Mouse (Mus musculus): ENCODE data around the gene Ccdc158. TPM values are rescaled to one million over a fixed set of nuclear protein-coding genes. Genes with fewer than 3 reads are reported as not detected.

Gene Ccdc158
- polyA plus RNA-seq, 1 experiment from 2014 or later = 0.63 TPM

- Histone ChIP-seq H3K9me3 (replicated peaks; ENCODE audit: control insufficient read depth, low read length, poor library complexity, severe bottlenecking) (no peaks in the 10 kb centered on the region), H3K4me1 (ENCODE audit: control insufficient read depth, insufficient read depth, low read length) (no peaks in the 10 kb centered on the region), H3K9ac (ENCODE audit: low read depth, low read length) (no peak overlapping the region), H3K4me2 (ENCODE audit: low read length) (no peak overlapping the region), H3K36me3 (ENCODE audit: control insufficient read depth, insufficient read depth, low read length) (no peaks in the 10 kb centered on the region), H3K4me3 (ENCODE audit: low read depth, low read length) (no peak overlapping the region), H3K27me3 (ENCODE audit: control insufficient read depth, insufficient read depth, low read depth, low read length) (no peaks in the 10 kb centered on the region), H3K27ac (ENCODE audit: low read length) (no peak overlapping the region)
- 69% methylated on average over 5 of the region's 5 CpGs for WGBS
- ATAC-seq = no peak
These were observed 36.7 kb upstream of the Ccdc158 start for GRCm38 (mm10) chr5:92711666-92712290.

DNA sequence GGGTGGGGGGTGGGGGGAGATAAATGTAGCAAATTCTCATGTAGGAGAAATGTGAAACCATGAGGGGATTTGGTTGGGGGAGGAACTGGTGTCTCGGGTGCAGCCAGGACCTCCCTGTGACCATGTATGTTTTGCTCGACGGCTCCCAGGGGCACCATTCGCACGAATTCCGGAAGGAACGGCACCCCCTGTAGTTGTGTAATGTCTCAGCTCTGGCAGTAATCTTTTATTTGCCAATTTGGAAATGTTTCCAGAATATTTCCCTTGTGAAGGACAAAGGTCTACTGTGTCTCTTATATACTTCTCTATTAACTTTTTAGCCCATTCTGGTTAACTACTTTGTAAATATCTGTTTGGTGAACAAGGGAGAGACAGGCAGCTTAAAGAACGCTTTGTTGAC lies 35.7 kb upstream of the Ccdc158 start:
- no peaks in the 10 kb centered on the region for H3K36me3 ChIP-seq (ENCODE audit: control insufficient read depth, insufficient read depth, low read length)
- H3K4me2 ChIP-seq (ENCODE audit: low read length) = no peak overlapping the region
- no peak overlapping the region for H3K27ac ChIP-seq (ENCODE audit: low read length)
- H3K9me3 ChIP-seq (replicated peaks; ENCODE audit: control insufficient read depth, low read length, poor library complexity, severe bottlenecking) = no peaks in the 10 kb centered on the region
- no peaks in the 10 kb centered on the region for H3K27me3 ChIP-seq (ENCODE audit: control insufficient read depth, insufficient read depth, low read depth, low read length)
- H3K4me3 ChIP-seq (ENCODE audit: low read depth, low read length) = no peak overlapping the region
- H3K4me1 ChIP-seq (ENCODE audit: control insufficient read depth, insufficient read depth, low read length) = no peaks in the 10 kb centered on the region
- WGBS = 78% methylated on average over 8 of the region's 8 CpGs
- ATAC-seq = no peak
- no peak overlapping the region for H3K9ac ChIP-seq (ENCODE audit: low read depth, low read length)

- no peak for ATAC-seq
- H3K9me3 ChIP-seq (replicated peaks; ENCODE audit: control insufficient read depth, low read length, poor library complexity, severe bottlenecking) = no peaks in the 10 kb centered on the region
- no peaks in the 10 kb centered on the region for H3K4me1 ChIP-seq (ENCODE audit: control insufficient read depth, insufficient read depth, low read length)
- no peak overlapping the region for H3K9ac ChIP-seq (ENCODE audit: low read depth, low read length)
- no peaks in the 10 kb centered on the region for H3K27me3 ChIP-seq (ENCODE audit: control insufficient read depth, insufficient read depth, low read depth, low read length)
- 7% methylated on average over 7 of the region's 7 CpGs for WGBS
- no peak overlapping the region for H3K27ac ChIP-seq (ENCODE audit: low read length)
- no peak overlapping the region for H3K4me2 ChIP-seq (ENCODE audit: low read length)
- H3K36me3 ChIP-seq (ENCODE audit: control insufficient read depth, insufficient read depth, low read length) = no peaks in the 10 kb centered on the region
- H3K4me3 ChIP-seq (ENCODE audit: low read depth, low read length) = no peak overlapping the region
These were observed 32.9 kb upstream of the Ccdc158 start for GRCm38 (mm10) chr5:92707921-92708491.

- no peak overlapping the region for H3K27ac ChIP-seq (ENCODE audit: low read length)
- 84% methylated on average over 8 of the region's 8 CpGs for WGBS
These were observed 28.6 kb upstream of the Ccdc158 start for GRCm38 (mm10) chr5:92703671-92704070.

DNA sequence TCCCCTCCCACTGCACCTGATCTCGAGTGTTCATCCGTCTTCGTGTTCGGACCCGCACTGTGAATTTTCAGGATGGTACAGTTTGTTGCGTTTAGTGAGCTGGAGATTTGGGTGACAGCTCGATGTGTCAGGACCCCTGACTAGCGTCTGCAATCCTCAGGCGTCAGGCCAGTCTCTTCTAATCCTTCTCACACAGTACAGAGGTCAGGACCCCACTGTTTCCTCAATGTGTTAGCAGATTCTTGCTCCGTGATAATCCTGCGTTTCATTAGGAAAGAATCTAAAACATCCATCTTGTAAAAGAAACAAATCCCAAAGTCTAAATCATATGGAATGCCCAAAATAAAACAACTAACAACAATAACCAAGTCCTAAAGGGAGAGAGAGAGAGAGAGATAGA lies 26.7 kb upstream of the Ccdc158 start:
- Histone ChIP-seq H3K36me3 (ENCODE audit: control insufficient read depth, insufficient read depth, low read length) (no peaks in the 10 kb centered on the region), H3K9me3 (replicated peaks; ENCODE audit: control insufficient read depth, low read length, poor library complexity, severe bottlenecking) (no peaks in the 10 kb centered on the region), H3K4me3 (ENCODE audit: low read depth, low read length) (no peak overlapping the region), H3K27me3 (ENCODE audit: control insufficient read depth, insufficient read depth, low read depth, low read length) (no peaks in the 10 kb centered on the region), H3K9ac (ENCODE audit: low read depth, low read length) (no peak overlapping the region), H3K4me2 (ENCODE audit: low read length) (no peak overlapping the region), H3K27ac (ENCODE audit: low read length) (no peak overlapping the region), H3K4me1 (ENCODE audit: control insufficient read depth, insufficient read depth, low read length) (peaks cover 11% of the 10 kb centered on the region; the same call in 1 of the 2 replicates)
- ATAC-seq = no peak
- 38% methylated on average over 11 of the region's 11 CpGs for WGBS

More at GRCm38 (mm10) chr5:92703671-92704070, 28.6 kb upstream of the Ccdc158 start:
- H3K9me3 ChIP-seq (replicated peaks; ENCODE audit: control insufficient read depth, low read length, poor library complexity, severe bottlenecking) = no peaks in the 10 kb centered on the region
- peaks cover 6% of the 10 kb centered on the region; the same call in 1 of the 2 replicates for H3K4me1 ChIP-seq (ENCODE audit: control insufficient read depth, insufficient read depth, low read length)
- no peak overlapping the region for H3K9ac ChIP-seq (ENCODE audit: low read depth, low read length)
- no peak overlapping the region for H3K4me2 ChIP-seq (ENCODE audit: low read length)
- ATAC-seq = no peak
- H3K36me3 ChIP-seq (ENCODE audit: control insufficient read depth, insufficient read depth, low read length) = no peaks in the 10 kb centered on the region
- H3K4me3 ChIP-seq (ENCODE audit: low read depth, low read length) = no peak overlapping the region
- H3K27me3 ChIP-seq (ENCODE audit: control insufficient read depth, insufficient read depth, low read depth, low read length) = no peaks in the 10 kb centered on the region

GRCm38 (mm10) chr5:92698837-92699529 lies 23.9 kb upstream of the Ccdc158 start:
- no peaks in the 10 kb centered on the region for H3K36me3 ChIP-seq (ENCODE audit: control insufficient read depth, insufficient read depth, low read length)
- peak overlapping the region; percentile 32 for H3K4me3 ChIP-seq (ENCODE audit: low read depth, low read length)
- 3% methylated on average over 17 of the region's 17 CpGs for WGBS
- peak; percentile 73 for ATAC-seq
- H3K9ac ChIP-seq (ENCODE audit: low read depth, low read length) = peak overlapping the region; percentile 42
- H3K4me1 ChIP-seq (ENCODE audit: control insufficient read depth, insufficient read depth, low read length) = peaks cover 11% of the 10 kb centered on the region; the same call in 1 of the 2 replicates
- H3K9me3 ChIP-seq (replicated peaks; ENCODE audit: control insufficient read depth, low read length, poor library complexity, severe bottlenecking) = no peaks in the 10 kb centered on the region
- H3K4me2 ChIP-seq (ENCODE audit: low read length) = peak overlapping the region; percentile 57
- H3K27me3 ChIP-seq (ENCODE audit: control insufficient read depth, insufficient read depth, low read depth, low read length) = no peaks in the 10 kb centered on the region
- peak overlapping the region; percentile 67 for H3K27ac ChIP-seq (ENCODE audit: low read length)

GRCm38 (mm10) chr5:92698131-92698836 lies 23.2 kb upstream of the Ccdc158 start:
- Histone ChIP-seq H3K4me3 (ENCODE audit: low read depth, low read length) (peak overlapping the region; percentile 32), H3K4me2 (ENCODE audit: low read length) (peak overlapping the region; percentile 57), H3K9me3 (replicated peaks; ENCODE audit: control insufficient read depth, low read length, poor library complexity, severe bottlenecking) (no peaks in the 10 kb centered on the region), H3K36me3 (ENCODE audit: control insufficient read depth, insufficient read depth, low read length) (no peaks in the 10 kb centered on the region), H3K27me3 (ENCODE audit: control insufficient read depth, insufficient read depth, low read depth, low read length) (no peaks in the 10 kb centered on the region), H3K4me1 (ENCODE audit: control insufficient read depth, insufficient read depth, low read length) (peaks cover 11% of the 10 kb centered on the region; the same call in 1 of the 2 replicates), H3K9ac (ENCODE audit: low read depth, low read length) (peak overlapping the region; percentile 42), H3K27ac (ENCODE audit: low read length) (peak overlapping the region; percentile 67)
- ATAC-seq = peak; percentile 82
- 0% methylated on average over 15 of the region's 15 CpGs for WGBS

- Histone ChIP-seq H3K27ac (ENCODE audit: low read length) (no peak overlapping the region), H3K9me3 (replicated peaks; ENCODE audit: control insufficient read depth, low read length, poor library complexity, severe bottlenecking) (no peaks in the 10 kb centered on the region), H3K9ac (ENCODE audit: low read depth, low read length) (no peak overlapping the region), H3K4me3 (ENCODE audit: low read depth, low read length) (no peak overlapping the region), H3K36me3 (ENCODE audit: control insufficient read depth, insufficient read depth, low read length) (no peaks in the 10 kb centered on the region), H3K4me2 (ENCODE audit: low read length) (no peak overlapping the region), H3K4me1 (ENCODE audit: control insufficient read depth, insufficient read depth, low read length) (peaks cover 11% of the 10 kb centered on the region; the same call in 1 of the 2 replicates), H3K27me3 (ENCODE audit: control insufficient read depth, insufficient read depth, low read depth, low read length) (no peaks in the 10 kb centered on the region)
- ATAC-seq = no peak
- 63% methylated on average over 10 of the region's 10 CpGs for WGBS
These were observed 19.4 kb upstream of the Ccdc158 start for GRCm38 (mm10) chr5:92694316-92694995.

Measured in midbrain, embryonic 16.5 days (tissue).